Mouse (Mus musculus) midbrain, embryonic 11.5 days (tissue): ENCODE measurements around the gene Dalrd3. TPM values are rescaled to one million over a fixed set of nuclear protein-coding genes. Genes with fewer than 3 reads are reported as not detected.

Experiments
- ATAC-seq: fragments of 200-750 bp; cut with Nextera tagmentation; 2 replicates; pipeline ENCODE4 v1.8.0; 2017; ENCODE audit warnings: moderate TSS enrichment, moderate library complexity; ENCODE audit not compliant: low FRiP score
- DNase-seq: peaks from one replicate; pipeline ENCODE4 v3.0.0; 2015; ENCODE audit warnings: low spot score; ENCODE audit errors: missing footprints
- H3K27ac ChIP-seq: fragments of 300-500 bp; sonication (generic); 2 replicates; pipeline ENCODE4 v1.5.1; 2014; ENCODE audit warnings: low read depth, low read length
- H3K27me3 ChIP-seq: fragments of 300-500 bp; sonication (generic); 2 replicates; pipeline ENCODE4 v1.6.1; 2014; ENCODE audit warnings: mild to moderate bottlenecking, low read length, moderate library complexity, mixed read lengths; ENCODE audit not compliant: control insufficient read depth, insufficient read depth
- H3K36me3 ChIP-seq: fragments of 300-500 bp; sonication (generic); 2 replicates; pipeline ENCODE4 v1.6.1; 2014; ENCODE audit warnings: mild to moderate bottlenecking, low read length, moderate library complexity, mixed read lengths; ENCODE audit not compliant: control insufficient read depth, insufficient read depth
- H3K4me1 ChIP-seq: fragments of 300-500 bp; sonication (generic); 2 replicates; pipeline ENCODE4 v1.6.1; 2014; ENCODE audit warnings: low read length; ENCODE audit not compliant: control insufficient read depth, insufficient read depth
- H3K4me2 ChIP-seq: fragments of 300-500 bp; sonication (generic); 2 replicates; pipeline ENCODE4 v1.6.1; 2014; ENCODE audit warnings: mild to moderate bottlenecking, moderate library complexity
- H3K4me3 ChIP-seq: fragments of 300-500 bp; sonication (generic); 2 replicates; pipeline ENCODE4 v1.5.1; 2014; ENCODE audit warnings: low read depth, low read length
- H3K9ac ChIP-seq: fragments of 300-500 bp; sonication (generic); 2 replicates; pipeline ENCODE4 v1.6.1; 2014; ENCODE audit warnings: low read length
- H3K9me3 ChIP-seq: fragments of 300-500 bp; sonication (generic); 2 replicates; pipeline ENCODE4 v1.6.1; 2016; ENCODE audit warnings: low read length; ENCODE audit not compliant: control insufficient read depth
- WGBS: fragments of 180-500 bp; shearing (Covaris S2); extraction: QIAGEN DNeasy Blood & Tissue Kit; methylation state at CpG from one replicate; pipeline ENCODE4 v1.1.7; 2014; 5-methylcytosine and 5-hydroxymethylcytosine counted together
- polyA plus RNA-seq: library from polyadenylated mRNA; unstranded; fragments of >200 nt; fragmentation: Nextera tagmentation; extraction: Ambion mirVana; gene quantifications from 2 replicates; pipeline ENCODE4 v1.2.1, GENCODE M21; 2014

Gene Dalrd3
- polyA plus RNA-seq, 1 experiment from 2014 or later, result 172 TPM

DNA sequence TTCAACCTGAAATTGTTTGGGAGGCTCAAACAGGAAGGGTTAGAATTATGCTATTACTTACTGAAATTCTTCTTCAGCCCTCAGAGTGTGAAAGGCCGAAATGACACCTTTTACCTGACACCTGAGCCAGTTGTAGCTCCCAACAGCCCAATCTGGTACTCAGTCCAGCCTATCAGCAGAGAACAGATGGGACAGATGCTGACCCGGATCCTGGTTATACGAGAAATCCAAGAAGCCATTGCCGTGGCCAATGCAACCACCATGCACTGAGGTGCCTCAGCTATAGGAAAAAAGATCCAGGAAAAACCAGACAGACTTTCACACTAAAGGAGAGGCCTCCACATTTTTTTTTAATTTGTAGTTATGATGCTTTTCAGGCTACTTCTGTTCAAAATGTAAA, 10.5 kb upstream of the Dalrd3 start:
- ATAC-seq, result no peak
- Histone ChIP-seq H3K4me2 (no peak overlapping the region), H3K27ac (no peak overlapping the region), H3K36me3 (peaks cover 26% of the 10 kb centered on the region), H3K4me3 (no peak overlapping the region), H3K9me3 (no peaks in the 10 kb centered on the region), H3K4me1 (peaks cover 8% of the 10 kb centered on the region), H3K27me3 (no peaks in the 10 kb centered on the region), H3K9ac (no peak overlapping the region)
- DNase-seq, result no peak
- WGBS, result 91% methylated on average over 4 of the region's 4 CpGs

DNA sequence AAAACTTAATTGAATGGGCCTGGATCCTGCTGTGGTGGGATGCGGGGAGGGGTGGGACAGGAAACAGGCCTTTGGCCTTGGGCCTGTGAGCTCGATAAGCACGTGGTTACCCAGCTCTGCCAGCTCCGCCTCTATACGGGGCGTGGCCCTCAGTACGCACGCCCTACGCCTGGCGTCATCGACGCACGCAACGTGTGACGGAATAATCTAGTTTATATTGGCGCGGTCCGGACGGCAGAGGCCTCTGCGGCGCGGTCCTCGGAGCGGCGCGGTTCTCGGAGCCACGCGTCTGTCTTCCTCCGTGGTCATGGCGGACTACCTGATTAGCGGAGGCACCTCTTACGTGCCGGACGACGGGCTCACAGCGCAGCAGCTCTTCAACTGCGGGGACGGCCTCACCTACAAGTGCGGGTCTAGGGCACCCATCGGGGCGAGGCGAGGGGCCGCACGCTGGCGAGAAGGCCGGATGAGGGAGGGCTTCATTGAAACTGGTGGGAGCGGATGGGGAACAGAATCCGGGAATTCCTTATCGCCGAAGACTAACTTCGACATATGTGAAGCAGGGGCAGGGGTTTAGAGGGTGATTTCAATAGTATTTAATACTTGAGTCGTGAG, 9.4 kb upstream of the Dalrd3 start, which contains the start of gene Impdh2:
TSS of gene Impdh2 (plus strand) at position 60 of the 615 bp plus-strand sequence.
- H3K9ac ChIP-seq, result peak within 1 kb of the TSS; percentile 79
- H3K36me3 ChIP-seq, result peaks cover 30% of the 10 kb centered on the region
- ATAC-seq (peak; percentile 99), DNase-seq (peak; percentile 100)
- no peaks in the 10 kb centered on the region for H3K9me3 ChIP-seq
- H3K27ac ChIP-seq, result peak within 1 kb of the TSS; percentile 20; the same call in 1 of the 2 replicates
- peaks cover 8% of the 10 kb centered on the region for H3K4me1 ChIP-seq
- H3K4me2 ChIP-seq, result peak within 1 kb of the TSS; percentile 87
- no peaks in the 10 kb centered on the region for H3K27me3 ChIP-seq
- peak within 1 kb of the TSS; percentile 55 for H3K4me3 ChIP-seq
- WGBS, result under 1% methylated on average over 52 of the region's 53 CpGs

DNA sequence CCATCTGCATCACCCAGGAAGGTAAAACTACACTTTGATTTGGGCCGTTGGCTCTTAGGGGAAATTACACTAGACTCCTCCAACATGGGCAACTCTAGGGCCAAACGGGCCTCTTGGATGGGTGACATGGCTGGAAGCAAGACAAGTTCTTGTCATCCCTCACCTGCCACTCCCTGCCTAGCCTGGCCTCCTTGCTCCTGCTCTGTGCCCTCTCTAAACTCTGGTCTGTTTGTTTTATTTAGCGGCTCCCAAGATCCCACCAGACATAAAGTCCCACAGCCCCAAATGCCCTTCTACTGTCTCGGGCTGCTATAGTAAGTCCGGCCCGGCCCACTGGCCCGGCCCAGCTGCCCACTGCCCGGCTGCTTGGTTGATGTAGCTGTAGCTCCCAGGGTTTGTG, 6.0 kb upstream of the Dalrd3 start:
- no peak overlapping the region for H3K9ac ChIP-seq
- H3K4me2 ChIP-seq, result no peak overlapping the region
- no peak overlapping the region for H3K4me3 ChIP-seq
- no peak for ATAC-seq
- peaks cover 25% of the 10 kb centered on the region for H3K4me1 ChIP-seq
- DNase-seq, result no peak
- H3K36me3 ChIP-seq, result peaks cover 17% of the 10 kb centered on the region
- no peaks in the 10 kb centered on the region for H3K27me3 ChIP-seq
- no peaks in the 10 kb centered on the region for H3K9me3 ChIP-seq
- H3K27ac ChIP-seq, result no peak overlapping the region
- 96% methylated on average over 8 of the region's 8 CpGs for WGBS

DNA sequence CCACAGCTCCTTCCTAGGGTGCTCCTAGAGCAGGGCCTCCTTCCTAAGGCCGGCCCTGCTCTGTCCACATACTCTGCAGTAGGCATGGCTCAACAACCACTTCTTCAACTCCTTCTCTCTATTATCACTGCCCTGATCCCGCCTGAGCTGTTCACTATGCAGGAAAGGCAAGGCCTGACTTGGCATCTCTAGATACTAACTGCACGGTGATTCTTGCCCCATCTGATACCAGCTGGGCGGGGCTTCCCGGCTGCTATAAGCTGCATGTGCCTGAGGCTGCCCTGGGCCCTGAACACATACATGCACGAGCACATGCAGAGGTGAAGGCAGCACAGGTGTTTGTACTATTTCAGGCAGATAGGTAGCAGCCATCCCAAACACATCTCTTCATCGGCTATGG, 5.6 kb upstream of the Dalrd3 start:
- Histone ChIP-seq H3K36me3 (peaks cover 16% of the 10 kb centered on the region), H3K9me3 (no peaks in the 10 kb centered on the region), H3K4me2 (no peak overlapping the region), H3K4me3 (no peak overlapping the region), H3K27me3 (no peaks in the 10 kb centered on the region), H3K9ac (no peak overlapping the region), H3K4me1 (peaks cover 25% of the 10 kb centered on the region), H3K27ac (no peak overlapping the region)
- DNase-seq (no peak), ATAC-seq (no peak)
- WGBS, result 84% methylated on average over 7 of the region's 7 CpGs

GRCm38 (mm10) chr9:108565881-108566814, 3.5 kb upstream of the Dalrd3 start:
- H3K9ac ChIP-seq, result peak overlapping the region; percentile 76
- H3K4me2 ChIP-seq, result peak overlapping the region; percentile 94
- H3K36me3 ChIP-seq, result peaks cover 16% of the 10 kb centered on the region
- H3K27ac ChIP-seq, result peak overlapping the region; percentile 85
- WGBS, result 11% methylated on average over 35 of the region's 35 CpGs
- no peaks in the 10 kb centered on the region for H3K27me3 ChIP-seq
- DNase-seq (no peak), ATAC-seq (no peak)
- peaks cover 37% of the 10 kb centered on the region for H3K4me1 ChIP-seq
- peak overlapping the region; percentile 69 for H3K4me3 ChIP-seq
- no peaks in the 10 kb centered on the region for H3K9me3 ChIP-seq

DNA sequence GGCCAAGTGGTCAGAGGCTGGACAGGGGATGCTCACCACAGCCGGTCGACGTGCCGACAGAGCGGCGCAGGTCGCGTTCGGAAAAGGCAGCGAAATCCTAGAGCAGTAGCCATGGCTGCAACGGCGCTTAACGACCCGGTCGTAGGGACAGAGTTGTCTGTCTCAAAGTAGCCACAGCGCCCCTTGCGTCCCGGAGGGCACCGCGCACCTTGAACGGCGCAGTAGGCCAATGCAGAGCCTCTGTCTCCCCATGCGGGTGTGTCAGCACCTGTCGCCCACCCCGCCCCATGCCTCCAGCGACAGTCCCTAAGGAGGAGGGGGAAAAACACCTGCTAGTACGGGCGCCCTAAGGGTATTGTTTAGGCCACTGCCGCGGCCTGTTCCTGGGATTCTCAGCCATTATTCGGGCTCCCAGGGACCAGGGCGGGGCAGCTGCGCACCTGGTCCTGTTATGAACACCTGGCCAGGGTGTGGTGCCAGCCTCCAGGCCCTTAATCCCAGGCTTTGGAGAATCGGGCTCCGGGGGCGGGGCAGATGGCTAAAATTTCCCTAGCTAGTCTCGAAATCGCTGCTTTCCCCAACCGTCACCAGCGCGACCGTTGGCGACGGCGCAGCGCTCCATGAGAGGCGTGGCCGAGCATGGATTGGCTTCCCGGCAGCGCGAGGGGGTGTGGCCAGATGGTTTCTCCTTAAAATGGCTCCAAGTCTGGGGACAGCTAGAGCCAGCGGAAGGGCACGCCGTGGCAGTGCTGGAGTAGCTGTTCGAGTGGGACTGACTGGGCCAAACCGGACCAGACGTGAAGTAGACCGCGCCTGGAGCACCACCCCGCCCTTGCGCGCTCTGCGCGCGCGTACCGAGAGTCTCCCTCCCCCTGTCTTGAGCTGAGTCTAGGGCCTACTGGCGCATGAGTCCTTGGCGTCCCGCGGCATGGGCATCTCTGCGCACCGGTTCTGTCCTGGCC, 2.6 kb upstream of the Dalrd3 start, which contains the start of gene Ndufaf3:
TSS of gene Ndufaf3 (minus strand) at position 620 of the 962 bp plus-strand sequence.
- Histone ChIP-seq H3K27me3 (no peaks in the 10 kb centered on the region), H3K9me3 (no peaks in the 10 kb centered on the region), H3K4me1 (peaks cover 32% of the 10 kb centered on the region), H3K4me2 (peak within 1 kb of the TSS; percentile 94), H3K36me3 (peaks cover 17% of the 10 kb centered on the region), H3K4me3 (peak within 1 kb of the TSS; percentile 69), H3K9ac (peak within 1 kb of the TSS; percentile 76), H3K27ac (peak within 1 kb of the TSS; percentile 85)
- under 1% methylated on average over 71 of the region's 73 CpGs for WGBS
- DNase-seq, result peak; percentile 100
- peak; percentile 82 for ATAC-seq

GRCm38 (mm10) chr9:108567931-108568419, 1.7 kb upstream of the Dalrd3 start:
- Histone ChIP-seq H3K4me1 (peaks cover 32% of the 10 kb centered on the region), H3K9ac (peak overlapping the region; percentile 76), H3K9me3 (no peaks in the 10 kb centered on the region), H3K36me3 (peaks cover 23% of the 10 kb centered on the region), H3K4me2 (peak overlapping the region; percentile 94), H3K27me3 (no peaks in the 10 kb centered on the region), H3K27ac (no peak overlapping the region), H3K4me3 (peak overlapping the region; percentile 69)
- ATAC-seq (no peak), DNase-seq (no peak)
- WGBS, result 8% methylated on average over 18 of the region's 18 CpGs

- DNase-seq (no peak), ATAC-seq (no peak)
- H3K4me3 ChIP-seq, result no peak overlapping the region
These were observed 1.2 kb upstream of the Dalrd3 start for GRCm38 (mm10) chr9:108568511-108568921.

More at GRCm38 (mm10) chr9:108568511-108568921, 1.2 kb upstream of the Dalrd3 start:
- peaks cover 32% of the 10 kb centered on the region for H3K4me1 ChIP-seq
- peaks cover 27% of the 10 kb centered on the region for H3K36me3 ChIP-seq
- no peak overlapping the region for H3K27ac ChIP-seq
- H3K9ac ChIP-seq, result no peak overlapping the region
- H3K9me3 ChIP-seq, result no peaks in the 10 kb centered on the region
- peak overlapping the region; percentile 94 for H3K4me2 ChIP-seq
- H3K27me3 ChIP-seq, result no peaks in the 10 kb centered on the region
- 79% methylated on average over 17 of the region's 17 CpGs for WGBS
